In genomic region chr1:62579024-62579765, GRCm38 (mm10) we compare ENCODE assay signal across 12 mouse cellular contexts.
DNase-seq lines count a peak whose midpoint lies in the region; ATAC-seq and TF ChIP-seq lines count a peak whose summit lies in the region.
"Had no signal": no experiment of that assay in that cellular context is flagged by ENCODE, and none has a peak within 500 bp of the region (broad histone marks: within the 10 kb centered on the region; RNA-seq: fewer than 3 reads in every experiment).

No protein-coding gene starts in this region.

- no peaks in the 10 kb centered on the region for H3K36me3 ChIP-seq in kidney, postnatal 0 days (ENCODE audit: insufficient read depth, low read length)
- H3K36me3 ChIP-seq in limb, embryonic 10.5 days = no peaks in the 10 kb centered on the region
- H3K36me3 ChIP-seq: hindbrain, embryonic 15.5 days had no signal

- ATAC-seq in kidney, postnatal 0 days (replicated peaks; ENCODE audit: low FRiP score, low read depth) = no peak

- no peaks in the 10 kb centered on the region for H3K4me1 ChIP-seq in kidney, postnatal 0 days (replicated peaks; ENCODE audit: insufficient read depth, low read length)
- peaks cover 12% of the 10 kb centered on the region; the same call in 1 of the 2 replicates for H3K4me1 ChIP-seq in limb, embryonic 10.5 days

- H3K4me3 ChIP-seq in kidney, postnatal 0 days (replicated peaks; ENCODE audit: low read depth, low read length) = no peak overlapping the region
- H3K4me3 ChIP-seq in limb, embryonic 10.5 days = no peak overlapping the region
- H3K4me3 ChIP-seq: hindbrain, embryonic 15.5 days had no signal

- no peak overlapping the region for H3K4me2 ChIP-seq in kidney, postnatal 0 days (ENCODE audit: low read length)
- H3K4me2 ChIP-seq: hindbrain, embryonic 15.5 days had no signal

- WGBS in kidney, postnatal 0 days = 45% methylated on average over 7 of the region's 7 CpGs
- WGBS in limb, embryonic 10.5 days = 78% methylated on average over 7 of the region's 7 CpGs

- DNase-seq in embryo, embryonic 10.5 days (ENCODE audit: low spot score) = peak; percentile 26
- no peak for DNase-seq in embryo, embryonic 10 days (ENCODE audit: low spot score)
- peak; percentile 53 for DNase-seq in kidney, postnatal 0 days (ENCODE audit: low spot score)
- no peak for DNase-seq in kidney, postnatal 25 days
- DNase-seq in limb, embryonic 10.5 days (ENCODE audit: low spot score) = no peak
- peak; percentile 32 for DNase-seq in retina, embryonic 14.5 days (ENCODE audit: low spot score)
- no peak for DNase-seq in right cerebral cortex, postnatal 25 days
- no peak for DNase-seq in gastrocnemius, adult 18-20 months (ENCODE audit: low spot score)
- DNase-seq: adrenal gland, postnatal 25 days; cerebellum, adult 18-20 months; gastrocnemius, postnatal 14 days had no signal

- no peak overlapping the region for H3K9ac ChIP-seq in kidney, postnatal 0 days (ENCODE audit: low read depth, low read length)
- H3K9ac ChIP-seq: hindbrain, embryonic 15.5 days had no signal

- H3K27ac ChIP-seq in kidney, postnatal 0 days = no peak overlapping the region
- peak overlapping the region; percentile 42; the same call in 1 of the 2 replicates for H3K27ac ChIP-seq in limb, embryonic 10.5 days
- H3K27ac ChIP-seq: hindbrain, embryonic 15.5 days had no signal

- no peaks in the 10 kb centered on the region for H3K9me3 ChIP-seq in kidney, postnatal 0 days (replicated peaks; ENCODE audit: low read length)
- no peaks in the 10 kb centered on the region for H3K9me3 ChIP-seq in limb, embryonic 10.5 days (replicated peaks)
- H3K9me3 ChIP-seq: hindbrain, embryonic 15.5 days had no signal

- no peak for TF ChIP-seq CTCF in kidney, postnatal 0 days (IDR thresholded peaks at IDR 0.05; ENCODE audit: low read depth)

- H3K27me3 ChIP-seq in kidney, postnatal 0 days (ENCODE audit: insufficient read depth, low read length) = no peaks in the 10 kb centered on the region
- H3K27me3 ChIP-seq in limb, embryonic 10.5 days (ENCODE audit: low read depth, poor library complexity, severe bottlenecking) = no peaks in the 10 kb centered on the region
- H3K27me3 ChIP-seq: hindbrain, embryonic 15.5 days had no signal

Comparison
In these comparisons a context has a peak if more than half of its experiments do, and no peak if none do; other contexts are left out.
1. DNase-seq: peak in embryo, embryonic 10.5 days (single experiment), kidney, postnatal 0 days (single experiment) and retina, embryonic 14.5 days (single experiment); none in embryo, embryonic 10 days (single experiment), kidney, postnatal 25 days (0 of 2), limb, embryonic 10.5 days (single experiment), right cerebral cortex, postnatal 25 days (single experiment) and gastrocnemius, adult 18-20 months (single experiment).